Mouse (Mus musculus) kidney, postnatal 0 days (tissue): ENCODE results near the gene Olfr317. TPM values are rescaled to one million over a fixed set of nuclear protein-coding genes. Genes with fewer than 3 reads are reported as not detected.

Experiments
- ATAC-seq: fragments of 200-750 bp; cut with Nextera tagmentation; replicated peaks from 2 replicates; pipeline ENCODE4 v1.8.0; 2017; ENCODE audit warnings: low read depth, moderate number of reproducible peaks, moderate TSS enrichment, moderate library complexity; ENCODE audit not compliant: low FRiP score
- DNase-seq: peaks from one replicate; pipeline ENCODE4 v3.0.0-alpha.2; 2016; ENCODE audit warnings: low spot score
- H3K27ac ChIP-seq: fragments of 300-500 bp; sonication (generic); 2 replicates; pipeline ENCODE4 v1.5.1; 2014; ENCODE audit warnings: mild to moderate bottlenecking
- H3K27me3 ChIP-seq: fragments of 300-500 bp; sonication (generic); 2 replicates; pipeline ENCODE4 v1.6.1; 2014; ENCODE audit warnings: low read length, mixed read lengths; ENCODE audit not compliant: insufficient read depth
- H3K36me3 ChIP-seq: fragments of 300-500 bp; sonication (generic); 2 replicates; pipeline ENCODE4 v1.6.1; 2014; ENCODE audit warnings: low read length, mixed read lengths; ENCODE audit not compliant: insufficient read depth
- H3K4me1 ChIP-seq: fragments of 300-500 bp; sonication (generic); replicated peaks from 2 replicates; pipeline ENCODE4 v1.6.1; 2014; ENCODE audit warnings: antibody characterized with exemption, low read length, mixed read lengths; ENCODE audit not compliant: insufficient read depth
- H3K4me2 ChIP-seq: fragments of 300-500 bp; sonication (generic); 2 replicates; pipeline ENCODE4 v1.6.1; 2014; ENCODE audit warnings: mild to moderate bottlenecking, low read length, moderate library complexity, mixed read lengths
- H3K4me3 ChIP-seq: fragments of 300-500 bp; sonication (generic); replicated peaks from 2 replicates; pipeline ENCODE4 v1.5.1; 2014; ENCODE audit warnings: low read depth, low read length
- H3K9ac ChIP-seq: fragments of 300-500 bp; sonication (generic); 2 replicates; pipeline ENCODE4 v1.6.1; 2014; ENCODE audit warnings: low read depth, low read length
- H3K9me3 ChIP-seq: fragments of 300-500 bp; sonication (generic); replicated peaks from 2 replicates; pipeline ENCODE4 v1.6.1; 2016; ENCODE audit warnings: low read length, inconsistent platforms, mixed read lengths
- CTCF ChIP-seq: IDR thresholded peaks from 2 replicates; pipeline ENCODE4 v1.5.1; 2016; ENCODE audit warnings: antibody characterized with exemption, low read depth, mild to moderate bottlenecking, moderate library complexity
- WGBS: fragments of 180-500 bp; shearing (Covaris S2); extraction: QIAGEN DNeasy Blood & Tissue Kit; methylation state at CpG from one replicate; pipeline ENCODE4 v1.1.7; 2014; 5-methylcytosine and 5-hydroxymethylcytosine counted together
- polyA plus RNA-seq: library from polyadenylated mRNA; unstranded; fragments of >200 nt; fragmentation: Nextera tagmentation; extraction: Ambion mirVana; gene quantifications from 2 replicates; pipeline ENCODE4 v1.2.1, GENCODE M21; 2015

Gene Olfr317
- polyA plus RNA-seq, 1 experiment from 2014 or later: not detected

- Histone ChIP-seq H3K4me3 (no peak overlapping the region), H3K27ac (no peak overlapping the region), H3K36me3 (no peaks in the 10 kb centered on the region), H3K9me3 (no peaks in the 10 kb centered on the region), H3K4me2 (no peak overlapping the region), H3K9ac (no peak overlapping the region), H3K4me1 (no peaks in the 10 kb centered on the region), H3K27me3 (no peaks in the 10 kb centered on the region)
- WGBS: 76% methylated on average over 11 of the region's 11 CpGs
- no peak for DNase-seq
- no peak for ATAC-seq
- no peak for TF ChIP-seq CTCF
These were observed 29.9 kb downstream of the Olfr317 start for GRCm38 (mm10) chr11:58709086-58709485.

GRCm38 (mm10) chr11:58698862-58699261, 40.1 kb downstream of the Olfr317 start, which contains the start of gene Olfr319:
Olfr319 (plus strand) TSS chr11:58699162.
- no peak within 1 kb of the TSS for H3K4me3 ChIP-seq
- no peak for TF ChIP-seq CTCF
- no peaks in the 10 kb centered on the region for H3K9me3 ChIP-seq
- H3K36me3 ChIP-seq: no peaks in the 10 kb centered on the region
- no peak within 1 kb of the TSS for H3K27ac ChIP-seq
- 84% methylated on average over 3 of the region's 3 CpGs for WGBS
- no peaks in the 10 kb centered on the region for H3K27me3 ChIP-seq
- H3K4me1 ChIP-seq: no peaks in the 10 kb centered on the region
- no peak within 1 kb of the TSS for H3K4me2 ChIP-seq
- DNase-seq (no peak), ATAC-seq (no peak)
- no peak within 1 kb of the TSS for H3K9ac ChIP-seq

Other genes with a start within 250 kb of the Olfr317 start
- 0.08 TPM in 1 of 2 replicates, not detected in the other for gene Olfr332, start 246.7 kb downstream of the Olfr317 start, polyA plus RNA-seq
- not detected in 2 replicates for gene Olfr331, start 236.6 kb downstream of the Olfr317 start, polyA plus RNA-seq
- gene Olfr330, start 204.4 kb downstream of the Olfr317 start, polyA plus RNA-seq: not detected in 2 replicates
- not detected in 2 replicates for gene Olfr329-ps, start 192.8 kb downstream of the Olfr317 start, polyA plus RNA-seq
- gene Olfr328, start 183.6 kb downstream of the Olfr317 start, polyA plus RNA-seq: not detected in 2 replicates
- gene Olfr224, start 168.7 kb downstream of the Olfr317 start, polyA plus RNA-seq: not detected in 2 replicates
- not detected in 2 replicates for gene Olfr325, start 161.5 kb downstream of the Olfr317 start, polyA plus RNA-seq
- gene Olfr324, start 144.1 kb downstream of the Olfr317 start, polyA plus RNA-seq: not detected in 2 replicates
- gene 2210407C18Rik, start 123.1 kb downstream of the Olfr317 start, polyA plus RNA-seq: not detected in 2 replicates
- gene Olfr323, start 108.7 kb downstream of the Olfr317 start, polyA plus RNA-seq: not detected in 2 replicates
- gene Trim58, start 98.7 kb downstream of the Olfr317 start, polyA plus RNA-seq: 0.08 and 0.14 TPM in 2 replicates
- gene Olfr322, start 80.4 kb downstream of the Olfr317 start, polyA plus RNA-seq: 0.05 and 0.09 TPM in 2 replicates
- gene Olfr320, start 58.1 kb downstream of the Olfr317 start, polyA plus RNA-seq: not detected in 2 replicates
- gene Olfr319, start 40.0 kb downstream of the Olfr317 start, polyA plus RNA-seq: not detected in 2 replicates
- not detected in 2 replicates for gene Olfr318, start 15.2 kb downstream of the Olfr317 start, polyA plus RNA-seq
- not detected in 2 replicates for gene Olfr316, start 13.5 kb upstream of the Olfr317 start, polyA plus RNA-seq
- gene Olfr315, start 34.0 kb upstream of the Olfr317 start, polyA plus RNA-seq: not detected in 2 replicates
- not detected in 2 replicates for gene Olfr314, start 43.7 kb upstream of the Olfr317 start, polyA plus RNA-seq
- gene Fam183b, start 62.7 kb upstream of the Olfr317 start, polyA plus RNA-seq: 0.31 and 0.37 TPM in 2 replicates
- not detected in 2 replicates for gene Olfr313, start 75.8 kb upstream of the Olfr317 start, polyA plus RNA-seq
- gene Olfr312, start 90.0 kb upstream of the Olfr317 start, polyA plus RNA-seq: not detected in 2 replicates
- gene Olfr311, start 100.0 kb upstream of the Olfr317 start, polyA plus RNA-seq: not detected in 2 replicates
- gene Gm12258, start 107.9 kb upstream of the Olfr317 start, polyA plus RNA-seq: 5.5 and 6.1 TPM in 2 replicates
- 7.2 TPM in 2 replicates for gene 2810021J22Rik, start 128.0 kb upstream of the Olfr317 start, polyA plus RNA-seq
- gene Zfp39, start 165.0 kb upstream of the Olfr317 start, polyA plus RNA-seq: 3.8 and 4.3 TPM in 2 replicates
- gene Btnl10, start 178.7 kb upstream of the Olfr317 start, polyA plus RNA-seq: 0.16 TPM in 1 of 2 replicates, not detected in the other
- gene Rnf187, start 199.7 kb upstream of the Olfr317 start, polyA plus RNA-seq: 238 and 249 TPM in 2 replicates
- gene Hist3h2ba, start 209.7 kb upstream of the Olfr317 start, polyA plus RNA-seq: 43.9 and 45.8 TPM in 2 replicates
- 40.9 and 41.2 TPM in 2 replicates for gene Hist3h2a, start 215.5 kb upstream of the Olfr317 start, polyA plus RNA-seq
- gene Trim17, start 215.5 kb upstream of the Olfr317 start, polyA plus RNA-seq: 0.32 and 0.37 TPM in 2 replicates
- 16.3 and 16.7 TPM in 2 replicates for gene Trim11, start 238.9 kb upstream of the Olfr317 start, polyA plus RNA-seq